Mouse (Mus musculus) heart, embryonic 15.5 days (tissue): ENCODE results near the gene Fam71e1. TPM values are rescaled to one million over a fixed set of nuclear protein-coding genes. Genes with fewer than 3 reads are reported as not detected.

Experiments
- ATAC-seq: fragments of 200-750 bp; cut with Nextera tagmentation; replicated peaks from 2 replicates; pipeline ENCODE4 v1.8.0; 2017; ENCODE audit warnings: low read depth, moderate TSS enrichment; ENCODE audit not compliant: insufficient number of reproducible peaks, insufficient read depth, low FRiP score
- H3K27ac ChIP-seq: fragments of 300-500 bp; sonication (generic); 2 replicates; pipeline ENCODE4 v1.5.1; 2015; ENCODE audit warnings: mild to moderate bottlenecking, inconsistent platforms
- H3K27me3 ChIP-seq: fragments of 300-500 bp; sonication (generic); 2 replicates; pipeline ENCODE4 v1.6.1; 2015; ENCODE audit warnings: inconsistent platforms
- H3K36me3 ChIP-seq: fragments of 300-500 bp; sonication (generic); 2 replicates; pipeline ENCODE4 v1.6.1; 2015; ENCODE audit warnings: mild to moderate bottlenecking, inconsistent platforms
- H3K4me1 ChIP-seq: fragments of 300-500 bp; sonication (generic); replicated peaks from 2 replicates; pipeline ENCODE4 v1.6.1; 2015; ENCODE audit warnings: inconsistent platforms
- H3K4me2 ChIP-seq: fragments of 300-500 bp; sonication (generic); 2 replicates; pipeline ENCODE4 v1.6.1; 2015; ENCODE audit warnings: inconsistent platforms, mild to moderate bottlenecking, moderate library complexity
- H3K4me3 ChIP-seq: fragments of 300-500 bp; sonication (generic); 2 replicates; pipeline ENCODE4 v1.5.1; 2015; ENCODE audit warnings: mild to moderate bottlenecking, inconsistent platforms
- H3K9ac ChIP-seq: fragments of 300-500 bp; sonication (generic); 2 replicates; pipeline ENCODE4 v1.6.1; 2015; ENCODE audit warnings: mild to moderate bottlenecking, inconsistent platforms
- H3K9me3 ChIP-seq: fragments of 300-500 bp; sonication (generic); replicated peaks from 2 replicates; pipeline ENCODE4 v1.6.1; 2016; ENCODE audit warnings: inconsistent platforms
- WGBS: fragments of 180-500 bp; shearing (Covaris S2); methylation state at CpG from one replicate; pipeline ENCODE4 v1.1.7; 2015; ENCODE audit warnings: mixed read lengths; 5-methylcytosine and 5-hydroxymethylcytosine counted together
- polyA plus RNA-seq: library from polyadenylated mRNA; unstranded; fragments of >200 nt; fragmentation: Nextera tagmentation; extraction: Ambion mirVana; gene quantifications from 2 replicates; pipeline ENCODE4 v1.2.1, GENCODE M21; 2015

The Fam71e1 gene
- polyA plus RNA-seq, 1 experiment from 2014 or later, result 8.7 TPM

DNA sequence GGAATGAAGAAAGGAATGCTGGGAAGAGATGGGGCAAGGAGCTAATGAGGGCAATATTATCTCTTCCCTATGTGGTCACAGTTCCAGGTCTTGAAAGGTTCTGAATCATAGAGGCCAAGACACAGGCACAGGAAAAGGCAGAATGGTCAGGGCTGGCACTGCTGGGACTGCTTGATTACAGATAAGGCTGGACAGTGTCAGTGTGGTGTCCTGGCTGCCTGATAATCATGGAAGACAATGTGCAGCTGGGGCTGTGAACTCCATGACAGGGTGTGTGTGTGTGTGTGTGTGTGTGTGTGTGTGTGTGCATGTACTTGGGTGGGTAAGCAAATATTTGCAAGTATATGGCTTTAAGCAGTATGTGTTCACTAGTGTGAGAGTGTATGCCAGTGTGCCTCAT lies 11.1 kb downstream of the Fam71e1 start:
- no peak for ATAC-seq

DNA sequence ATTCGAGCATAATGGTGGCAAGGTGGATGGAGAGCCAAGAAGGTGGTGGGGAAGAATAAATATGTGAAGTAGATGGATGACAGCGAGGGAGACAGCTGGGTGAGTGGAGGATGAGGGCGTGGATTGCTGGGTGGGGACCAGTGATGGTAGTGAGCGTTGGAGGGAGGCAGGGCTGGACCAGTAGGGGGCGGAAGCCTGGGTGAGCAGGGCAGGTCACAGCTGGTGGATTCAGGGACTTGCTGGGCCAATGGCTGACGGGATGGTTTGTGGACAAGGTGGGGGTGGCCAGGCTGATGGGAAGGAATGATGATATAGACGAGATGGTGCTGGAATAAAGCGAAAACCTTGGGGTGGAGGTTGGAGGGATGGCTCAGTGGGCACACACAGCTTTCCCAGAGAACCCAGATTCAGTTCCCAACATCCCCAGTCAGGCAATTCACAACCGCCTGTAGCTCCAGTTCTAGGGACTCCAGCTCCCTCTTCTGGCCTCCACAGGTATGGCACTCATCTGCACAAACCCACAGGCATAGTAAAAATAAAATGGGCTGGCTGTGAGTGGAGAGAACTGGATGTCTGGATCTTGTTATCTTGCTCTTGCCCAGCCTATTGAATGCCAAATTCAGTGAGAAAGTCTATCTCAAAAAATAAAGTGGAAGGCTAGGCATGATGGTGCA lies 23.0 kb downstream of the Fam71e1 start:
- Histone ChIP-seq H3K36me3 (no peaks in the 10 kb centered on the region), H3K9ac (no peak overlapping the region), H3K27ac (no peak overlapping the region), H3K9me3 (no peaks in the 10 kb centered on the region), H3K27me3 (peaks cover 65% of the 10 kb centered on the region), H3K4me1 (peaks cover 6% of the 10 kb centered on the region), H3K4me2 (no peak overlapping the region), H3K4me3 (no peak overlapping the region)
- no peak for ATAC-seq
- WGBS, result 64% methylated on average over 9 of the region's 9 CpGs

More for the DNA sequence above, 11.1 kb downstream of the Fam71e1 start:
- Histone ChIP-seq H3K9ac (no peak overlapping the region), H3K9me3 (no peaks in the 10 kb centered on the region), H3K36me3 (no peaks in the 10 kb centered on the region), H3K4me3 (no peak overlapping the region), H3K27me3 (peaks cover 18% of the 10 kb centered on the region), H3K27ac (no peak overlapping the region), H3K4me1 (no peaks in the 10 kb centered on the region), H3K4me2 (no peak overlapping the region)

- H3K36me3 ChIP-seq, result no peaks in the 10 kb centered on the region
- ATAC-seq, result no peak
- H3K9ac ChIP-seq, result no peak overlapping the region
- no peak overlapping the region for H3K4me2 ChIP-seq
- H3K9me3 ChIP-seq, result no peaks in the 10 kb centered on the region
- no peak overlapping the region for H3K27ac ChIP-seq
- 74% methylated on average over 3 of the region's 3 CpGs for WGBS
- H3K4me3 ChIP-seq, result no peak overlapping the region
- peaks cover 21% of the 10 kb centered on the region for H3K4me1 ChIP-seq
- H3K27me3 ChIP-seq, result peaks cover 56% of the 10 kb centered on the region
Observed at GRCm38 (mm10) chr7:44520990-44521389, 24.6 kb downstream of the Fam71e1 start.

- ATAC-seq, result peak; percentile 15; the same call in 1 of the 2 replicates
- Histone ChIP-seq H3K27me3 (peaks cover 56% of the 10 kb centered on the region), H3K4me1 (peaks cover 21% of the 10 kb centered on the region), H3K9me3 (no peaks in the 10 kb centered on the region), H3K9ac (no peak overlapping the region), H3K4me3 (peak overlapping the region; percentile 4), H3K27ac (no peak overlapping the region), H3K36me3 (no peaks in the 10 kb centered on the region), H3K4me2 (peak overlapping the region; percentile 36; the same call in 1 of the 2 replicates)
- 2% methylated on average over 20 of the region's 20 CpGs for whole genome bisulfite sequencing
Observed at GRCm38 (mm10) chr7:44521710-44522109, 25.3 kb downstream of the Fam71e1 start.

GRCm38 (mm10) chr7:44523056-44523455 lies 26.7 kb downstream of the Fam71e1 start:
- no peaks in the 10 kb centered on the region for H3K9me3 ChIP-seq
- H3K4me2 ChIP-seq, result no peak overlapping the region
- WGBS, result 72% methylated on average over 2 of the region's 2 CpGs
- H3K4me1 ChIP-seq, result peaks cover 25% of the 10 kb centered on the region
- no peak overlapping the region for H3K4me3 ChIP-seq
- H3K27ac ChIP-seq, result no peak overlapping the region
- H3K27me3 ChIP-seq, result peaks cover 48% of the 10 kb centered on the region
- no peak overlapping the region for H3K9ac ChIP-seq
- no peaks in the 10 kb centered on the region for H3K36me3 ChIP-seq
- ATAC-seq, result no peak

GRCm38 (mm10) chr7:44524502-44524901 lies 28.1 kb downstream of the Fam71e1 start, which contains the start of gene Mybpc2:
Gene Mybpc2 (minus strand): TSS chr7:44524656.
- peak within 1 kb of the TSS; percentile 30 for H3K4me3 ChIP-seq
- peaks cover 52% of the 10 kb centered on the region for H3K27me3 ChIP-seq
- peak within 1 kb of the TSS; percentile 43 for H3K9ac ChIP-seq
- H3K27ac ChIP-seq, result peak within 1 kb of the TSS; percentile 61
- no peaks in the 10 kb centered on the region for H3K36me3 ChIP-seq
- ATAC-seq, result peak; percentile 27; the same call in 1 of the 2 replicates
- 24% methylated on average over 12 of the region's 12 CpGs for WGBS
- no peaks in the 10 kb centered on the region for H3K9me3 ChIP-seq
- H3K4me2 ChIP-seq, result peak within 1 kb of the TSS; percentile 64
- H3K4me1 ChIP-seq, result peaks cover 31% of the 10 kb centered on the region

- no peaks in the 10 kb centered on the region for H3K36me3 ChIP-seq
- H3K4me1 ChIP-seq, result peaks cover 31% of the 10 kb centered on the region
- H3K4me3 ChIP-seq, result peak overlapping the region; percentile 30
- peak overlapping the region; percentile 64 for H3K4me2 ChIP-seq
- peak overlapping the region; percentile 43 for H3K9ac ChIP-seq
- H3K27me3 ChIP-seq, result peaks cover 54% of the 10 kb centered on the region
- peak overlapping the region; percentile 61 for H3K27ac ChIP-seq
- WGBS, result 13% methylated on average over 22 of the region's 22 CpGs
- peak; percentile 80 for ATAC-seq
- no peaks in the 10 kb centered on the region for H3K9me3 ChIP-seq
Observed at GRCm38 (mm10) chr7:44525126-44525832, 28.9 kb downstream of the Fam71e1 start.

- Histone ChIP-seq H3K4me3 (no peak overlapping the region), H3K36me3 (no peaks in the 10 kb centered on the region), H3K27ac (no peak overlapping the region), H3K9me3 (no peaks in the 10 kb centered on the region), H3K9ac (no peak overlapping the region), H3K27me3 (peaks cover 44% of the 10 kb centered on the region), H3K4me2 (no peak overlapping the region), H3K4me1 (peaks cover 30% of the 10 kb centered on the region)
- ATAC-seq, result no peak
- 89% methylated on average over 14 of the region's 14 CpGs for WGBS
Observed at GRCm38 (mm10) chr7:44526414-44527154, 30.2 kb downstream of the Fam71e1 start.

DNA sequence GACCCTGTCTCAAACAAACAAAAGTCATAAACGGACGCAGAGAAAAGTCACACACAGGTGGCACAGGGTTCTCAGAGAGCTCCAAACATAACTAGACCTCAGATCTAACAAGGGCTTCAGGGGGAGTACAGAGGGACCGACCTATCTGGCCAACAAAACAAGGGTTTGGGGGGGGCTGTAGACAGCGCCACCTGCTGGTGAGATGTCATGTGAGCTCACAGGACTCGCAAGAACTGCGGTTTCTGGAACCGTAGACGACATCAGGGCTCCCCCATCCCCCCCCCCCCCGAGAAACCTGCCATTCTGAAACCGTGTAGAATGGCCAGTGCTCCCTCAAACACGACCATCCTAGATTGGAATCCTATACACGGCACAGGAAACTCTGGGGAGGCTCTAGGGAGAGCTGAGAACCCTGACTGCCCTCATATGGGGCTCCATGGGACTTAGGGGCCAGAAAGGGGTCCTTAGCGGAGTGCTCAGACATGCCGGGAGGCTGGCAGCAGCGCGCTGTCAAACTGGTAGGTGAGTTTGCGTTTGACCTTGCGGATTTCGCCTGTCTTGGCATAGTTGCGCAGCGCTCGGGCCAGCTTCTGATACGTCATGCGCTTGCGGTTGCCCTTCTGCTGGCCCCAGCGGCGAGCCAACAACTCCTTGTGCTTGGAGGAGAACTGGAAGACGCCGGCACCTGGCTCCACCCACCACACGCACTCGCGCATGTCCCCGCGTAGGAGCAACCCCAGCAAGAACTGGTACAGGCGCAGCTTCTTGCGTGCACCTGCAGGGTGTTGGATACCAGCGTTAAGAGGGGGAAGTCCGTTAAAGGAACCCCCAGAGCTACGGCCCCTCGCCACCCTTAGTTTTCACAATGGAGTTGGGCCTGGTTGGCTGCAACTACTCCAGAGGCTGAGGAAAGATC lies 31.4 kb downstream of the Fam71e1 start:
- 4% methylated on average over 40 of the region's 40 CpGs for WGBS
- H3K9ac ChIP-seq, result peak overlapping the region; percentile 59
- no peaks in the 10 kb centered on the region for H3K36me3 ChIP-seq
- peaks cover 26% of the 10 kb centered on the region for H3K4me1 ChIP-seq
- H3K27me3 ChIP-seq, result peaks cover 33% of the 10 kb centered on the region
- no peaks in the 10 kb centered on the region for H3K9me3 ChIP-seq
- peak overlapping the region; percentile 24; the same call in 1 of the 2 replicates for H3K27ac ChIP-seq
- H3K4me3 ChIP-seq, result peak overlapping the region; percentile 48
- ATAC-seq, result no peak
- H3K4me2 ChIP-seq, result peak overlapping the region; percentile 87

- no peak for ATAC-seq
- Histone ChIP-seq H3K36me3 (peaks cover 11% of the 10 kb centered on the region; the same call in 1 of the 2 replicates), H3K27ac (no peak overlapping the region), H3K9me3 (no peaks in the 10 kb centered on the region), H3K27me3 (peaks cover 18% of the 10 kb centered on the region), H3K4me3 (no peak overlapping the region), H3K4me2 (no peak overlapping the region), H3K9ac (no peak overlapping the region), H3K4me1 (peaks cover 23% of the 10 kb centered on the region)
- WGBS, result 66% methylated on average over 5 of the region's 5 CpGs
Observed at GRCm38 (mm10) chr7:44529518-44529917, 33.1 kb downstream of the Fam71e1 start.
